Mouse (Mus musculus): ENCODE measurements around the gene Acap3. TPM values are rescaled to one million over a fixed set of nuclear protein-coding genes. Genes with fewer than 3 reads are reported as not detected.

Gene Acap3
- polyA plus RNA-seq, 1 experiment from 2014 or later, result 2.8 TPM

- DNase-seq (no peak), ATAC-seq (no peak)
- no peaks in the 10 kb centered on the region for H3K9me3 ChIP-seq (ENCODE audit: low read length)
- no peaks in the 10 kb centered on the region for H3K4me1 ChIP-seq (ENCODE audit: insufficient read depth)
- TF ChIP-seq CTCF (IDR thresholded peaks at IDR 0.05; ENCODE audit: low read depth) (no peak), EP300 (IDR thresholded peaks at IDR 0.05; ENCODE audit: low read depth) (no peak)
- H3K9ac ChIP-seq (replicated peaks), result no peak overlapping the region
- no peak overlapping the region for H3K27ac ChIP-seq (ENCODE audit: low read depth)
- no peaks in the 10 kb centered on the region for H3K27me3 ChIP-seq (ENCODE audit: insufficient read depth, low read length)
- whole genome bisulfite sequencing (ENCODE audit: insufficient replicate concordance), result 52% methylated on average over 1 of the region's 1 CpGs
- H3K36me3 ChIP-seq (replicated peaks; ENCODE audit: insufficient read depth, low read length), result no peaks in the 10 kb centered on the region
- H3K4me3 ChIP-seq (ENCODE audit: low read depth, low read length), result no peak overlapping the region
- H3K4me2 ChIP-seq (ENCODE audit: low read depth, low read length), result no peak overlapping the region
Measured at GRCm38 (mm10) chr4:155932031-155932430, 40.4 kb downstream of the Acap3 start.

DNA sequence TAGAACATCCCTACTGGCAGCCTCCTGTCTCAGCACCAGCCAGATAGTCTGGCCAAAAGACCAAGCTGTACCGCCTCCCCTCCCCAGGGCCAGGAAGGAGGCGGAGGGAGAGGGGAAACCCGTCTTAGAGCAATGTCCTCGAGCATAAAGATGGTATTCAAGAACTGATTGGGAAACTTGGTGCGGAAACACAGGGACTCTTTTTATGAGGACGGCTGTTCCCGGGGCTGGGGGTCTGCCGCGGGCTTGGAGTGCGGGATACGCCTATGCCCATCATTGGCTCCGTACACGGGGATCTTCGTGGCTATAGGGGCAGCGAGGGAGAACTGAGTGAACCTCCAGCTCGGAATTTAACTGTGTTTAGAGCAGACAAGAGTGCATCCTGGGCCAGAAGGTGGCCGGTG, 51.4 kb downstream of the Acap3 start:
- WGBS (ENCODE audit: insufficient replicate concordance), result 4% methylated on average over 17 of the region's 17 CpGs
- peaks cover 35% of the 10 kb centered on the region for H3K4me1 ChIP-seq (ENCODE audit: insufficient read depth)
- DNase-seq (no peak), ATAC-seq (no peak; the same call in 1 of the 2 replicates)
- H3K9me3 ChIP-seq (ENCODE audit: low read length), result no peaks in the 10 kb centered on the region
- peaks cover 14% of the 10 kb centered on the region; the same call in 1 of the 2 replicates for H3K36me3 ChIP-seq (replicated peaks; ENCODE audit: insufficient read depth, low read length)
- H3K4me3 ChIP-seq (ENCODE audit: low read depth, low read length), result peak overlapping the region; percentile 95
- peak overlapping the region; percentile 72 for H3K27ac ChIP-seq (ENCODE audit: low read depth)
- H3K27me3 ChIP-seq (ENCODE audit: insufficient read depth, low read length), result no peaks in the 10 kb centered on the region
- peak overlapping the region; percentile 87 for H3K9ac ChIP-seq (replicated peaks)
- peak overlapping the region; percentile 95 for H3K4me2 ChIP-seq (ENCODE audit: low read depth, low read length)
- TF ChIP-seq CTCF (IDR thresholded peaks at IDR 0.05; ENCODE audit: low read depth) (no peak), EP300 (IDR thresholded peaks at IDR 0.05; ENCODE audit: low read depth) (no peak)

- TF ChIP-seq EP300 (IDR thresholded peaks at IDR 0.05; ENCODE audit: low read depth), result no peak
- no peak for TF ChIP-seq CTCF (IDR thresholded peaks at IDR 0.05; ENCODE audit: low read depth)
- peak; percentile 96 for DNase-seq
- H3K27me3 ChIP-seq (ENCODE audit: insufficient read depth, low read length), result no peaks in the 10 kb centered on the region
- ATAC-seq, result peak; percentile 98
- peaks cover 35% of the 10 kb centered on the region for H3K4me1 ChIP-seq (ENCODE audit: insufficient read depth)
- H3K4me2 ChIP-seq (ENCODE audit: low read depth, low read length), result peak within 1 kb of the TSS; percentile 95
- no peaks in the 10 kb centered on the region for H3K9me3 ChIP-seq (ENCODE audit: low read length)
- peak within 1 kb of the TSS; percentile 95 for H3K4me3 ChIP-seq (ENCODE audit: low read depth, low read length)
- under 1% methylated on average over 82 of the region's 85 CpGs for WGBS (ENCODE audit: insufficient replicate concordance)
- H3K27ac ChIP-seq (ENCODE audit: low read depth), result peak within 1 kb of the TSS; percentile 72
- peaks cover 20% of the 10 kb centered on the region; the same call in 1 of the 2 replicates for H3K36me3 ChIP-seq (replicated peaks; ENCODE audit: insufficient read depth, low read length)
- H3K9ac ChIP-seq (replicated peaks), result peak within 1 kb of the TSS; percentile 87
Measured at GRCm38 (mm10) chr4:155943534-155944249, 52.1 kb downstream of the Acap3 start, which contains the start of gene Ube2j2. TSS of gene Ube2j2 (plus strand) at chr4:155943831.

DNA sequence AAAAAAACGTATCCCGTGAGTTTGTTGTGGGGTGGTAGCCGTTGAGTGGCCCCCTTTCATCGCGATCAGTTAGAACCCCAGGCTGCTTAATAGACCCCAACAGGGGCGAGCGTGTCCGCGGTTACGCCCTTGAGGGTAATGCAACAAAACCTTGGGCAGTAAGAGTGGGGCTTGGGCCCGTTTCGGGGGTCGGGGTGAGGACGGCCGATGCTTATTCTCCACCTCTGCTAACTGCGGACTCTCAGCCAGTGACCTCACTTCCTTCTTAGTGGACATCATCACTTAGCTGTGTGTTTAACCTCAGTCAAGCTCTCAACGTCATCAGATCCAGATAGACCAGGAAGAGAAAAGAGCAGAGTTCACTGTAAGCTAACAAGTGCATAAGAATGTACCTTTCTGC, 52.6 kb downstream of the Acap3 start:
- Histone ChIP-seq H3K36me3 (replicated peaks; ENCODE audit: insufficient read depth, low read length) (peaks cover 25% of the 10 kb centered on the region), H3K27me3 (ENCODE audit: insufficient read depth, low read length) (no peaks in the 10 kb centered on the region), H3K9ac (replicated peaks) (peak overlapping the region; percentile 87), H3K4me2 (ENCODE audit: low read depth, low read length) (peak overlapping the region; percentile 95), H3K4me3 (ENCODE audit: low read depth, low read length) (peak overlapping the region; percentile 95), H3K9me3 (ENCODE audit: low read length) (no peaks in the 10 kb centered on the region), H3K4me1 (ENCODE audit: insufficient read depth) (peaks cover 35% of the 10 kb centered on the region), H3K27ac (ENCODE audit: low read depth) (peak overlapping the region; percentile 72)
- ATAC-seq (peak; percentile 37), DNase-seq (no peak)
- no peak for TF ChIP-seq EP300 (IDR thresholded peaks at IDR 0.05; ENCODE audit: low read depth)
- TF ChIP-seq CTCF (IDR thresholded peaks at IDR 0.05; ENCODE audit: low read depth), result no peak
- WGBS (ENCODE audit: insufficient replicate concordance), result under 1% methylated on average over 17 of the region's 17 CpGs

DNA sequence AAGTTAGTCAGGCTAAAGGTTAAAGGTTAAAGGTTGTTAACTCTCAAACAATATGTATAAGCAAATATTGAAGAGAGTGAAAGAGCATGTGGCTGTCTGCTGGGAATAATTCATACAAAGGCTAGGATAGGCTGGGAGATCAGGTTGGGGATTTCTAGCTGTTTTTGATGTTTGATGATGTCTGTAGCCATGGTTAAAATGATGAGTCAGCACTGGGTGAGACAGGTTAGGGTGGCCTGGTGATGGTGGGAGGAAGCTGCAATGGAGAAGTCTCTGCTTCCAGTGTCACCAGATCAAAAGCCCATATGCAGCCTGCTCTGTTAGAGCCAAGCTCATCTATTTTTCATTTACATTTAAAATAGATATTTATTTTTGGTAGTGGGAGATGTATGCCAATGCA, 55.5 kb downstream of the Acap3 start:
- H3K4me2 ChIP-seq (ENCODE audit: low read depth, low read length), result peak overlapping the region; percentile 8; the same call in 1 of the 2 replicates
- peaks cover 53% of the 10 kb centered on the region for H3K36me3 ChIP-seq (replicated peaks; ENCODE audit: insufficient read depth, low read length)
- no peak for TF ChIP-seq CTCF (IDR thresholded peaks at IDR 0.05; ENCODE audit: low read depth)
- no peak for TF ChIP-seq EP300 (IDR thresholded peaks at IDR 0.05; ENCODE audit: low read depth)
- ATAC-seq (no peak), DNase-seq (no peak)
- H3K27ac ChIP-seq (ENCODE audit: low read depth), result no peak overlapping the region
- no peaks in the 10 kb centered on the region for H3K9me3 ChIP-seq (ENCODE audit: low read length)
- H3K4me1 ChIP-seq (ENCODE audit: insufficient read depth), result peaks cover 35% of the 10 kb centered on the region
- H3K9ac ChIP-seq (replicated peaks), result no peak overlapping the region
- H3K4me3 ChIP-seq (ENCODE audit: low read depth, low read length), result no peak overlapping the region
- no peaks in the 10 kb centered on the region for H3K27me3 ChIP-seq (ENCODE audit: insufficient read depth, low read length)

DNA sequence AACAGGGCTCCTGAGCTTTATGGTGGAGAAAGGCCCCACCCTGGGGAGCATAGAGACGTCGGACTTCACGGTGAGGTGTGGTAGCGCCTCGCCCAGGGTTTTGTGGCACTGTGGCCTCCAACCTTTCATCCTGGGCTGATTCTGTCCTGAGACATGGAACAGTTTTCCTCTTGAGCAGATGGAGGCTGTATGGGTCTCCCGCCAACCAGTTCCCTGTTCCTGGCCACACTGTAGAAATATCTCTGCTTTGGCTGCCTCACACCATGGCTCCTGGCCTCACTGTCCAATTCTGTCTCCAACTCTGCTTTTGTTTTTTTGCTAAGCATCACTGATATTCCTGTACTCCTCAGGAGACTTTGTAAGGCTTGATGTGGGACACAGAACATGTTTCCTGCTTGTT, 63.9 kb downstream of the Acap3 start:
- TF ChIP-seq CTCF (IDR thresholded peaks at IDR 0.05; ENCODE audit: low read depth) (no peak), EP300 (IDR thresholded peaks at IDR 0.05; ENCODE audit: low read depth) (no peak)
- WGBS (ENCODE audit: insufficient replicate concordance), result 89% methylated on average over 6 of the region's 6 CpGs
- H3K9ac ChIP-seq (replicated peaks), result no peak overlapping the region
- ATAC-seq (no peak), DNase-seq (no peak)
- H3K4me1 ChIP-seq (ENCODE audit: insufficient read depth), result no peaks in the 10 kb centered on the region
- H3K27me3 ChIP-seq (ENCODE audit: insufficient read depth, low read length), result no peaks in the 10 kb centered on the region
- H3K4me2 ChIP-seq (ENCODE audit: low read depth, low read length), result no peak overlapping the region
- no peak overlapping the region for H3K27ac ChIP-seq (ENCODE audit: low read depth)
- no peaks in the 10 kb centered on the region for H3K9me3 ChIP-seq (ENCODE audit: low read length)
- H3K36me3 ChIP-seq (replicated peaks; ENCODE audit: insufficient read depth, low read length), result peaks cover 72% of the 10 kb centered on the region
- no peak overlapping the region for H3K4me3 ChIP-seq (ENCODE audit: low read depth, low read length)

Small RNAs within 50 kb of the gene (microRNA-seq; reads per million reads assigned to microRNA genes)
- not detected for gene Gm22991

Other genes starting within 250 kb of the Acap3 start
- gene Gm10563, start 246.4 kb upstream of the Acap3 start, polyA plus RNA-seq (2015; fragmentation: Nextera tagmentation; extraction: Ambion mirVana), result not detected in 2 replicates
- 5.9 and 6.8 TPM in 2 replicates for gene Mmp23, start 238.4 kb upstream of the Acap3 start, polyA plus RNA-seq (2015; fragmentation: Nextera tagmentation; extraction: Ambion mirVana)
- 3.4 and 4.3 TPM in 2 replicates for gene Mib2, start 222.6 kb upstream of the Acap3 start, polyA plus RNA-seq (2015; fragmentation: Nextera tagmentation; extraction: Ambion mirVana)
- gene Fndc10, start 197.5 kb upstream of the Acap3 start, polyA plus RNA-seq (2015; fragmentation: Nextera tagmentation; extraction: Ambion mirVana), result 0.27 and 0.41 TPM in 2 replicates
- gene Ssu72, start 187.0 kb upstream of the Acap3 start, polyA plus RNA-seq (2015; fragmentation: Nextera tagmentation; extraction: Ambion mirVana), result 66.6 and 66.9 TPM in 2 replicates
- gene Tmem240, start 157.0 kb upstream of the Acap3 start, polyA plus RNA-seq (2015; fragmentation: Nextera tagmentation; extraction: Ambion mirVana), result 0.02 and 0.06 TPM in 2 replicates
- gene Atad3a, start 130.7 kb upstream of the Acap3 start, polyA plus RNA-seq (2015; fragmentation: Nextera tagmentation; extraction: Ambion mirVana), result 44.7 and 45.0 TPM in 2 replicates
- gene Vwa1, start 117.1 kb upstream of the Acap3 start, polyA plus RNA-seq (2015; fragmentation: Nextera tagmentation; extraction: Ambion mirVana), result 0.25 and 0.28 TPM in 2 replicates
- 0.21 and 0.40 TPM in 2 replicates for gene Tmem88b, start 105.9 kb upstream of the Acap3 start, polyA plus RNA-seq (2015; fragmentation: Nextera tagmentation; extraction: Ambion mirVana)
- 0.34 and 0.46 TPM in 2 replicates for gene Ankrd65, start 101.4 kb upstream of the Acap3 start, polyA plus RNA-seq (2015; fragmentation: Nextera tagmentation; extraction: Ambion mirVana)
- gene Mrpl20, start 88.9 kb upstream of the Acap3 start, polyA plus RNA-seq (2015; fragmentation: Nextera tagmentation; extraction: Ambion mirVana), result 167 and 171 TPM in 2 replicates
- gene Ccnl2, start 79.3 kb upstream of the Acap3 start, polyA plus RNA-seq (2015; fragmentation: Nextera tagmentation; extraction: Ambion mirVana), result 47.7 and 52.5 TPM in 2 replicates
- gene Aurkaip1, start 60.5 kb upstream of the Acap3 start, polyA plus RNA-seq (2015; fragmentation: Nextera tagmentation; extraction: Ambion mirVana), result 89.9 and 92.7 TPM in 2 replicates
- gene Mxra8, start 52.1 kb upstream of the Acap3 start, polyA plus RNA-seq (2015; fragmentation: Nextera tagmentation; extraction: Ambion mirVana), result 13.7 and 14.4 TPM in 2 replicates
- 5.1 and 5.7 TPM in 2 replicates for gene Dvl1, start 44.4 kb upstream of the Acap3 start, polyA plus RNA-seq (2015; fragmentation: Nextera tagmentation; extraction: Ambion mirVana)
- gene Tas1r3, start 28.5 kb upstream of the Acap3 start, polyA plus RNA-seq (2015; fragmentation: Nextera tagmentation; extraction: Ambion mirVana), result 0.08 and 0.09 TPM in 2 replicates
- 8.1 and 8.4 TPM in 2 replicates for gene Cptp, start 22.4 kb upstream of the Acap3 start, polyA plus RNA-seq (2015; fragmentation: Nextera tagmentation; extraction: Ambion mirVana)
- 14.9 and 17.4 TPM in 2 replicates for gene Ints11, start 22.3 kb upstream of the Acap3 start, polyA plus RNA-seq (2015; fragmentation: Nextera tagmentation; extraction: Ambion mirVana)
- gene Pusl1, start within 50 bp of the Acap3 start, polyA plus RNA-seq (2015; fragmentation: Nextera tagmentation; extraction: Ambion mirVana), result 14.1 and 15.3 TPM in 2 replicates
- 45.9 and 56.7 TPM in 2 replicates for gene Ube2j2, start 52.0 kb downstream of the Acap3 start, polyA plus RNA-seq (2015; fragmentation: Nextera tagmentation; extraction: Ambion mirVana)
- gene C1qtnf12, start 70.5 kb downstream of the Acap3 start, polyA plus RNA-seq (2015; fragmentation: Nextera tagmentation; extraction: Ambion mirVana), result 39.5 and 39.7 TPM in 2 replicates
- 3.5 and 4.7 TPM in 2 replicates for gene B3galt6, start 100.8 kb downstream of the Acap3 start, polyA plus RNA-seq (2015; fragmentation: Nextera tagmentation; extraction: Ambion mirVana)
- gene Sdf4, start 101.0 kb downstream of the Acap3 start, polyA plus RNA-seq (2015; fragmentation: Nextera tagmentation; extraction: Ambion mirVana), result 91.5 and 94.2 TPM in 2 replicates
- 0.26 and 0.36 TPM in 2 replicates for gene Tnfrsf4, start 122.0 kb downstream of the Acap3 start, polyA plus RNA-seq (2015; fragmentation: Nextera tagmentation; extraction: Ambion mirVana)
- 0.78 and 1.2 TPM in 2 replicates for gene Tnfrsf18, start 134.3 kb downstream of the Acap3 start, polyA plus RNA-seq (2015; fragmentation: Nextera tagmentation; extraction: Ambion mirVana)
- 0.15 and 0.31 TPM in 2 replicates for gene Ttll10, start 167.6 kb downstream of the Acap3 start, polyA plus RNA-seq (2015; fragmentation: Nextera tagmentation; extraction: Ambion mirVana)
- gene 9430015G10Rik, start 218.2 kb downstream of the Acap3 start, polyA plus RNA-seq (2015; fragmentation: Nextera tagmentation; extraction: Ambion mirVana), result 3.1 and 3.9 TPM in 2 replicates
- 0.06 and 0.07 TPM in 2 replicates for gene Rnf223, start 238.7 kb downstream of the Acap3 start, polyA plus RNA-seq (2015; fragmentation: Nextera tagmentation; extraction: Ambion mirVana)

Measured in liver, postnatal 0 days (tissue).